Mouse (Mus musculus) midbrain, embryonic 10.5 days (tissue): Measurements from ENCODE around the gene Mcm7. TPM values are rescaled to one million over a fixed set of nuclear protein-coding genes. Genes with fewer than 3 reads are reported as not detected.

Source experiments
- DNase-seq: peaks from one replicate; pipeline ENCODE4 v3.0.0-alpha.2; 2017; ENCODE audit warnings: low spot score
- H3K27ac ChIP-seq: fragments of 300-500 bp; sonication (generic); replicated peaks from 2 replicates; pipeline ENCODE4 v1.5.1; 2016; ENCODE audit warnings: mild to moderate bottlenecking
- H3K27me3 ChIP-seq: fragments of 300-500 bp; sonication (generic); 2 replicates; pipeline ENCODE4 v1.6.1; 2016; ENCODE audit warnings: low read depth, mild to moderate bottlenecking; ENCODE audit not compliant: poor library complexity, severe bottlenecking
- H3K36me3 ChIP-seq: fragments of 300-500 bp; sonication (generic); 2 replicates; pipeline ENCODE4 v1.6.1; 2016; ENCODE audit warnings: mild to moderate bottlenecking, moderate library complexity
- H3K4me1 ChIP-seq: fragments of 300-500 bp; sonication (generic); 2 replicates; pipeline ENCODE4 v1.6.1; 2016
- H3K4me3 ChIP-seq: fragments of 300-500 bp; sonication (generic); 2 replicates; pipeline ENCODE4 v1.5.1; 2016; ENCODE audit warnings: mild to moderate bottlenecking, moderate library complexity
- H3K9me3 ChIP-seq: fragments of 300-500 bp; sonication (generic); replicated peaks from 2 replicates; pipeline ENCODE4 v1.6.1; 2016; ENCODE audit warnings: mild to moderate bottlenecking
- WGBS: fragments of 180-500 bp; shearing (Covaris S2); methylation state at CpG from one replicate; pipeline ENCODE4 v1.1.7; 2016; 5-methylcytosine and 5-hydroxymethylcytosine counted together
- microRNA counts: library from miRNA; unstranded; fragments of <30 nt; microRNA quantifications from one replicate; lab custom pipeline; 2017
- microRNA-seq: library from miRNA; unstranded; fragments of <30 nt; microRNA quantifications from one replicate; pipeline ENCODE4, GENCODE M21; 2017
- polyA plus RNA-seq: library from polyadenylated mRNA; unstranded; fragments of >200 nt; fragmentation: Nextera tagmentation; extraction: Ambion mirVana; gene quantifications from 2 replicates; pipeline ENCODE4 v1.2.1, GENCODE M21; 2016

The Mcm7 gene
- polyA plus RNA-seq, 1 experiment from 2014 or later, result 423 TPM

DNA sequence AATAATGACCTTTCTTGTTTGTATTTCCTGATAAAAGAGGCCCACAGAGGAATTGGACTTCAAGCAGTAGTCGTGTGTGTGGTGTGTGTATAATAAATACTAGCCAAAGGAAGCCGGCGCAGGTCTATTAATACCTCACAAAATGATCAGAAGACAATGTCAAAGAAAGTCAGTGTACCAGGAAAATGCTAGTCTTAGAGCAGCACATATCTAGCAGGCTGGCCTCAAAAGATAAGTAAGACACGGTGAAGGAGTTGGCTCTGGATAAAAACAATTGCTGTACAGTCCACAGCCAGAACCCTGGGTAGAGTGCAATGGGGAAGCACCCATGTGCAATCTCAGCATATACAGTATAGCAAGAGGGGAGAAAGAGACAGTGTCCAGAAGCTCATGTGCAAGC is 35.0 kb downstream of the Mcm7 start:
- peaks cover 62% of the 10 kb centered on the region for H3K36me3 ChIP-seq
- 93% methylated on average over 4 of the region's 4 CpGs for WGBS

DNA sequence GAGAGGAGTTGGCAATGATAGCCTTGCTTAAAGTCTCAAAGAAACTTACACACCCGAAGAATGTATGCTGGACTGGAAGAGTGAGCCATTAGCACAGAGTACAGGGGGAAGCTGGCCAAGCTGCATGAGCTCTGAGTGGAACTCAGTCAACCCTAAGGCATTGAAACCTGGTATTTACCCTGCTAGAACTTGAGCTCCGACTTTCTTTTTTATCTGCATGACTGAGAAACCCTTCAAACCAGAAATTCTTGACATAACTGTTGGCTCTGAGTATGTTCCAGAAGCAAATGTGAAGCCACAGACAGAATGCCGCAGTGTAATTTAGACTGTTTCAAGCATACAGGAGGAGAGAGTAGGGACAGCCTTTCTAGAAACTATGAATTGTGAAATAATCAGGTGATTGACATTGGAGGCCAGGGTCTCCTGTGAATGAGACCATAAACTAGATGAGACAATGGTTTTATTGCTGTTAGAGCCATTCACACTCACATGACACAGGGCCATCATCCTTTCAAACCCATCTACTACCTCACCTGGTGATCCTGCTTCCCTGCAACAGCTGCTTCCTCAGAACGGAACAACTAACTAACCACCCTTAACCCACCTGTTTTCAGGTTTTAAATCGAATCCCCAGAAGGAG is 39.7 kb downstream of the Mcm7 start:
- DNase-seq, result no peak
- no peaks in the 10 kb centered on the region for H3K9me3 ChIP-seq
- H3K27ac ChIP-seq, result no peak overlapping the region
- H3K4me1 ChIP-seq, result no peaks in the 10 kb centered on the region
- 96% methylated on average over 5 of the region's 5 CpGs for WGBS
- H3K27me3 ChIP-seq, result no peaks in the 10 kb centered on the region
- peaks cover 84% of the 10 kb centered on the region for H3K36me3 ChIP-seq
- H3K4me3 ChIP-seq, result no peak overlapping the region

More for the DNA sequence above, 35.0 kb downstream of the Mcm7 start:
- DNase-seq, result no peak
- Histone ChIP-seq H3K4me3 (no peak overlapping the region), H3K9me3 (no peaks in the 10 kb centered on the region), H3K27me3 (no peaks in the 10 kb centered on the region), H3K4me1 (no peaks in the 10 kb centered on the region), H3K27ac (no peak overlapping the region)

DNA sequence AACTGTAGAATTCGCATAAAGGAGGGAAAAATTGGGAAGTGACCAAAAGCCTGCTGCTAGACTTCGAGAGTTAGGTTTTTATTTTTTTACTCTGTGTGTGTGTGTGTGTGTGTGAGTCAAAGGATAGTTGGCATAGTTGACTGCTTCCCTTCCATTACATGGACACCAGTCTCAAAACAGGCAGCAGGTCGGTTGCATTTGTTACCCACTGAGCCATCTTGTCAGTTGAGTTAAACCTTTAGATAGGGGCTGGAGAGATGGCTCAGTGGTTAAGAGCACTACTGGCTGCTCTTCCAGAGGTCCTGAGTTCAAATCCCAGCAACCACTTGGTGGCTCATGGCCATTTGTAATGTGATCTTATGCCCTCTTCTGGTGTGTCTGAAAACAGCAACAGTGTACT is 54.2 kb downstream of the Mcm7 start:
- H3K4me1 ChIP-seq, result peaks cover 16% of the 10 kb centered on the region
- H3K9me3 ChIP-seq, result no peaks in the 10 kb centered on the region
- no peak overlapping the region for H3K27ac ChIP-seq
- peak overlapping the region; percentile 72 for H3K4me3 ChIP-seq
- WGBS, result 77% methylated on average over 3 of the region's 3 CpGs
- H3K36me3 ChIP-seq, result peaks cover 38% of the 10 kb centered on the region
- no peak for DNase-seq
- H3K27me3 ChIP-seq, result no peaks in the 10 kb centered on the region

DNA sequence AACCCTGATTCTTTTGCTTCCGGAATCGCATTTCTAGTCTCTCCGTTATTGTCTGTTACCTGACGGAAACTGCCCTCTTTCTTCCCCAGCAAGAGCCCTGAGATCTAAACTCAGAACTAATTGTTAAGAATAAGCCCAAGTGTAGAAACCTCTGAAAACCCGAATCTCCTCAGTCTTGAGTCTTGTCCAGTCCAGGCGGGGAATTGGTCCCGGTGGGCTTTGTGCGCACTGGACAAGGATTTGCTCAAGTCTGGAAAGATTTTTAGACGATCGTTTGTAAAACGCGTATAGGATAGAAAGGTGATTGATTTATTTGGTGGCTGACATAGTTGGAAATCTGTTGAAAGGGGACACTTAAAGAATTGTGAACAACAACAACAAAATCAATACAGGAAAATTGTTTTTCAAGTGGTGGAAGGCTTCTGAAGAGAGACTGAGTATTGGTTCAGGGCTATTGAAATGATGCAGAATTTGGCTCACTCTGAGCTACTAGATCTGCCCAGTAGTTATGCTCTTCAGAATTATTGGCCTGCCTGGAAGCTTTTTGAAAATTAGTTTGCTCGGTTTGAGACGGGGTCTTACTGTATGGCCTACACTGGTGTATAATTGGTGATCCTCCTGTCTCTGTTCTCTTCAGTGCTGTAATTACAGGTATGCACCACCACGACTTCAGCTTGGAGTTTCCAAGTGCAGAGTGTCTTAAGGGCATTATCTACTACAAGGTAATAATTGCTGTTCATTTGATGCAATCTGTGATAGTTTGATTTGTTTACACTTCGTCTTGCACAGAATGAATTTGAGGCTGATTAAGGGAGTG is 54.8 kb downstream of the Mcm7 start:
- Histone ChIP-seq H3K36me3 (peaks cover 32% of the 10 kb centered on the region), H3K9me3 (no peaks in the 10 kb centered on the region), H3K4me3 (peak overlapping the region; percentile 72), H3K27ac (peak overlapping the region; percentile 92), H3K27me3 (no peaks in the 10 kb centered on the region), H3K4me1 (peaks cover 16% of the 10 kb centered on the region)
- no peak for DNase-seq
- 13% methylated on average over 16 of the region's 16 CpGs for WGBS

DNA sequence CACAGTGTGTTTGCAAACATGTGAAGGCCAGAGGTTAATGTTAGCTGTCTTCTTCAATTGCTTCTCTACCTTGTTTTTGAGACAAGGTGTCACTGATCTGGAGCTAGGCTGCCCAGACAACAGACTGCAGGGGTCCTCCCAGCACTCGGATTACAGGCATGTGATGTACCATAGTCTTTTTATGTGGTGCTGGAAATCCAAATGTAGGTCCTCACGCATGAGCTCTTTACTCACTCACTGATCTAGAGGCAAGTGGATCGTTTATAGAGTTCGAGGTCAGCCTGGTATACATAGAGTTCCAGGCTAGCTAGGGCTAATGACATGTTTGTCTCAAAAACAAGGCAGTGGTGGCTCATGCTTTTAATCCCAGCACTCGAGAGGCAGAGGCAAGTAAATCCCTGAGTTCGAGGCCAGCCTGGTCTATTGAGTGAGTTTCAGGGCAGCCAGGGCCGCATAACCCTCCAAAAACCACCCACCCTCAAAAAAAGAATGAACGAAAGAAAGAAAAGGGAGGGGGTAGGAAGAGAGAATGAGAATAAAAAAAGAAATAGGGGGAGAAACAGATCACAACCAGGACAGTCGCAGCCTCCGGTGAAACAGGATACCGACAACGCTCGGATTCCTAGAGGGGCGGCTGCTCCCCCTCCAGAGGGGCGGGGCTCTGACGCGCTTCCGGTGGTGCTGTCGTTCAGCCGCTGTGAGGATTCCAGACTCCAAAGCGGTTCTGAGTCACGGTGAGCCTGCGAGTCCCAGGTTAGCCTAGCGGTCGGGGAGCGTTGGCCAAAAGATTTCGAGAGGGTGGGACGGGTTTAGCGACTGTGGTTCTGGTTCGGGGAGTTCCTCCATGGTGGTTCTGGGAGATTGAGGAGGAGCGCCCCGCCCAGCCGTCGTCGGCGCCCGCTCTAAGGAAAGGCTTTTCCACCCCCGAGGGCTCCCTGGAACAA is 55.7 kb downstream of the Mcm7 start, which contains the start of gene Zscan21:
Zscan21 (plus strand) TSS at position 649 of the 944 bp plus-strand sequence.
- no peaks in the 10 kb centered on the region for H3K9me3 ChIP-seq
- 7% methylated on average over 38 of the region's 38 CpGs for WGBS
- peak; percentile 91 for DNase-seq
- H3K4me1 ChIP-seq, result peaks cover 16% of the 10 kb centered on the region
- H3K27ac ChIP-seq, result peak within 1 kb of the TSS; percentile 92
- peak within 1 kb of the TSS; percentile 72 for H3K4me3 ChIP-seq
- peaks cover 24% of the 10 kb centered on the region for H3K36me3 ChIP-seq
- H3K27me3 ChIP-seq, result no peaks in the 10 kb centered on the region

MicroRNA genes within 50 kb of the gene (microRNA counts, 519-probe panel; counts per million panel counts)
- microRNA mmu-miR-106b (lab: Ali Mortazavi, UCI) (7,265 counts per million, percentile 72 among the panel's probes with 10 or more counts), microRNA mmu-miR-25 (lab: Ali Mortazavi, UCI) (10,642 counts per million, percentile 98 among the panel's probes with 10 or more counts), microRNA mmu-miR-93 (lab: Ali Mortazavi, UCI) (8,179 counts per million, percentile 87 among the panel's probes with 10 or more counts)

Small RNA genes lying within 50 kb of the gene (microRNA-seq; reads per million reads assigned to microRNA genes)
- 14,553 reads per million, percentile 97 among the genes with 10 or more reads in this experiment for gene Mir106b
- 1,222 reads per million, percentile 78 among the genes with 10 or more reads in this experiment for gene Mir25
- 22,036 reads per million, percentile 98 among the genes with 10 or more reads in this experiment for gene Mir93

Other genes with a start within 250 kb of the Mcm7 start
- 0.02 and 0.05 TPM in 2 replicates for gene Gjc3, start 209.3 kb downstream of the Mcm7 start, polyA plus RNA-seq
- gene Azgp1, start 190.9 kb downstream of the Mcm7 start, polyA plus RNA-seq, result not detected in 2 replicates
- not detected in 2 replicates for gene Smok3a, start 151.2 kb downstream of the Mcm7 start, polyA plus RNA-seq
- gene Smok3b, start 151.0 kb downstream of the Mcm7 start, polyA plus RNA-seq, result not detected in 2 replicates
- not detected in 2 replicates for gene Smok3c, start 119.2 kb downstream of the Mcm7 start, polyA plus RNA-seq
- 23.1 and 31.1 TPM in 2 replicates for gene Zkscan1, start 87.3 kb downstream of the Mcm7 start, polyA plus RNA-seq
- 105 and 114 TPM in 2 replicates for gene Zscan21, start 55.5 kb downstream of the Mcm7 start, polyA plus RNA-seq
- gene Zfp113, start 16.7 kb downstream of the Mcm7 start, polyA plus RNA-seq, result 42.6 and 46.7 TPM in 2 replicates
- gene Cops6, start 11.4 kb downstream of the Mcm7 start, polyA plus RNA-seq, result 369 and 387 TPM in 2 replicates
- 27.8 and 28.5 TPM in 2 replicates for gene Ap4m1, start 420 bp downstream of the Mcm7 start, polyA plus RNA-seq
- gene Taf6, start 15.0 kb upstream of the Mcm7 start, polyA plus RNA-seq, result 138 and 146 TPM in 2 replicates
- gene Cnpy4, start 15.1 kb upstream of the Mcm7 start, polyA plus RNA-seq, result 54.4 and 58.2 TPM in 2 replicates
- 10.3 and 10.5 TPM in 2 replicates for gene Mblac1, start 21.9 kb upstream of the Mcm7 start, polyA plus RNA-seq
- not detected in 2 replicates for gene Nxpe5, start 53.5 kb upstream of the Mcm7 start, polyA plus RNA-seq
- 47.9 and 48.5 TPM in 2 replicates for gene Lamtor4, start 83.1 kb upstream of the Mcm7 start, polyA plus RNA-seq
- 6.9 and 7.3 TPM in 2 replicates for gene BC037034, start 91.6 kb upstream of the Mcm7 start, polyA plus RNA-seq
- 7.1 and 7.3 TPM in 2 replicates for gene Gal3st4, start 100.4 kb upstream of the Mcm7 start, polyA plus RNA-seq
- gene Gm43720, start 107.5 kb upstream of the Mcm7 start, polyA plus RNA-seq, result 0.10 TPM in 2 replicates
- gene Gpc2, start 107.6 kb upstream of the Mcm7 start, polyA plus RNA-seq, result 42.9 and 68.5 TPM in 2 replicates
- 2.5 and 4.4 TPM in 2 replicates for gene Stag3, start 107.8 kb upstream of the Mcm7 start, polyA plus RNA-seq
- gene Pvrig, start 169.5 kb upstream of the Mcm7 start, polyA plus RNA-seq, result not detected in 2 replicates